Mouse (Mus musculus): Measurements from ENCODE around the gene Plxna3. TPM values are rescaled to one million over a fixed set of nuclear protein-coding genes. Genes with fewer than 3 reads are reported as not detected.

Gene Plxna3
- total RNA-seq, 2 experiments from 2014 or later, result 41.8 to 42.3 TPM

DNA sequence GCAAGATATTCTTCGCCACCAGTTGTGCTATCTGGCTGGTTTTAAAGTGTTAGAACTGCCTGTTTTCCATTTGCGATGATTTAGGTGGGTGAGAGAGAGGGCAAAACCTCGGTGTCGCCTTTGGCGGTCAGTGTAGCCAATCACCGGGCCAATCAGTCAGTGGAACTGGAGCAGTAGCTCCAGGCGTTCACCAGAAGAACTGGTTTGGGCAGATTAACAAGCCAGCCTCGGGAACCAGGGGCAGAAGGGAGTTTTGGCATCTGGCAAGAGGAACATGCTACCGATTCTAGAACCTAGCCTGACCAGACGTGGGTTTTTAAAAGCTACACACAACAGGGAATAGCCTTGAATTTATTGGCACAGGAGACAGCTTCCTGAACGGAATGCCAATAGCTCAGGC is 30.3 kb downstream of the Plxna3 start:
- DNase-seq (ENCODE audit: low spot score in 2 of 2), result no peak

DNA sequence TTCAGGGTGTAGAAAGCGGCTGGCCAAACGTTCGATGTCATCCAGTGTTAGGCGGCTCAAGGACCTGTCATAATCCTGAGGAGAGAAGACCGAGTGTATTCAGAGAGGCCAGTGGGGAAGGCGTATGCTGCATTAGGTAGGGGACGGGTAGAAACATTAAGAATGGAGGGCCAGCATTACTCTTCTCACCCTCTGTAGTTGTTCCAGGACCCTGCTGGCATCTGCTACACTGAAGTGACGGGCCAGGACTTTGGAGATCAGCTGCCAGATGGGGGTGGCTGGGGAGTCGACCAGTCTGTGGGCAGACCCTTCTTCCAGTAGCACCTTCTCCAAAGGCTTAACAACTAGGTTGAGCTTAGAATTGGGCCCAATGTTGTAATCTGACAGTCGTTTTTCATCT is 38.6 kb downstream of the Plxna3 start:
- DNase-seq (ENCODE audit: low spot score in 2 of 2), result no peak

DNA sequence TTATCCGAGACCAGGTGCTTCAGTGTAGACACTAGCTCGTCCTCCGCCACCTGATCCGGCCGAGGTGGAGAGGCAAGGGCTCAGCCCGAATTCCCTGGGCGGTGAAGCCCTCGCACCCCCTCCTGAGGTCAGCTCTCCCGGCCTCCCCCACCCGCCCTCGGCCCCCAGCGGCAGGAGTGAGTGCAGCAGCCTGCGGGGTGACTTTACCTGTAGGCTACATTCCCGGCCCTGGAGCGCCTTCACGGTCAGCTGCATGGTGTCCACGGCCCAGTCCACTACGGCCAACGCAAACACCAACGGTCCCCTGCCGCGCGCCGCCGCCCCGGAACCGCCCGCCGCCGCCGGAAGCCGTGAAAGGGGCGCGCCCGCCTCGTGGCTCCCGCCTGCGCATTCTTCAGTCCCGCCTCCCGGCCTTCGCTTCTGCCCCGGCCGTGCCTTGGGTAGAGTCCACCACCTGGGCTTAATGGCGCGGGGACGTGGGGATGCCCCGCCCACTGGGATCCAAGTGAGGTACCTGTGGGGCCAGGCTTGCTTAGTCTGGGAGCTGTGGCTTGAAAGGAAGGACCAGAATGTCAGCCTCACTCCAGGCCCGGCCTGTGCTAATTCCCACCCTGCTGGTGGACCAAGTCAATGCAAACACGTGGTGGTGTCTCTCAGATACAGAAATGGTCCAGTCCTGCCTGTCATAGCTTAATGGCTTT is 39.5 kb downstream of the Plxna3 start:
- peak; percentile 57 to 58 for DNase-seq (ENCODE audit: low spot score in 2 of 2)

DNA sequence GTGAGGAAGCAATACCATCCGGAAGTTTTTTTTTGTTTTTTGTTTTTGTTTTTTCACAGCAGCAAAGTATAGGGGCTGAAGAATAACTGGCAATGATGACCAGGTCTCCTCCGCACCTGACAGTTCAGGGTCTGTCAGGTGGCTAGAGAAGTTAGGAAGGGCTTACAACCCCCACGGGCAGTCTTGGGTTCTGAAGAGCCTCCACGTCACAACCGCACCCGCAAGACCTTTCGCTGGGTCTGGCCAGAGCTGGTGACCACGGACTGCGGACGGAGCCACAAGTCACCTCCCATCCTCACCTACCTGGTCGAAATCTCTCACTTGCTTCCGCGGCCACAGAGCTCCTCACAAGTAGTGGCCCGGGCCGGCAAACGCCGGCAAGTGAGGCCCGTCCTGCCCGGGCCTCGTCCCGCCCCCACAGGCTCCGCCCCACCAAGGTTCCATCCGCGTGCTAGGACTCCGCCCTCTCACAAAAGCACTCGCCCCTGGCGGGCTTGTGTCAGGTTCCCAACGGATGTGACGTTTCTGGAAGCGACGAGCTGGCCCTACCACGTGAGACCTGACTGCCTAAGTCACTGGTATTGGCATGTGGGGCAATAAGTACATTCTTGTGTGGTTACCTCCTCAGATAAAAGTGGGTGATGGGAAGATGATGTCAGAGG is 44.2 kb downstream of the Plxna3 start, which contains the start of the genes Ubl4a and Slc10a3:
TSS of gene Ubl4a (minus strand) at position 331 of the 662 bp plus-strand sequence.
TSS of gene Slc10a3 (minus strand) at position 462 of the 662 bp plus-strand sequence.
- peak; percentile 50 to 83 for DNase-seq (ENCODE audit: low spot score in 2 of 2)

DNA sequence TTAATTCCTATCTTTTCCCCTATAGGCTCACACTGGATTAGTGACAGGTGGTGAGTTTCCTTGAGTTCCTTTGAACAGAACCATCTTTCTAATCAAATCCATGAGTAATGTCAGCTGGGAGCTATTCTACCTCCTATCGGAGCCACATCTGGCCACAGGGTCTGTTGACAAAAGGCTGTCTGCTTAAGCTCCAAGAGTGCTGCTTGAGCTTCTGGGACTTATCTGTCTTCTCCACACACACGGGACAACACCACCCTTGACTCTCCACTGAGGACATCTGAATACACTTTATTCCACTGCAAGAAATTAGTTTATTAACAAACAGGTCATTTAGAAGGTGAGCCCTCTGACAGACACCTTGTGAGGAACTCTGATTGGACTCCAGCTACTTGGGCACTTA is 55.6 kb downstream of the Plxna3 start:
- no peak for DNase-seq (ENCODE audit: low spot score in 2 of 2)

GRCm38 (mm10) chrX:74388153-74388552 is 59.3 kb downstream of the Plxna3 start:
- DNase-seq (ENCODE audit: low spot score in 2 of 2), result no peak

- peak; percentile 57 to 76 for DNase-seq (ENCODE audit: low spot score in 2 of 2)
Observed at GRCm38 (mm10) chrX:74392535-74393443, 63.9 kb downstream of the Plxna3 start, which contains the start of the genes Fam3a and Ikbkg. Fam3a (minus strand) TSS chrX:74393272. Ikbkg (plus strand) TSS chrX:74393290.

Small RNA genes within 50 kb of the gene (microRNA-seq; reads per million reads assigned to microRNA genes)
- gene Mir7092, result 0 to 0.28 reads per million in 2 experiments

Other genes with a start within 250 kb of the Plxna3 start
- not detected for gene Opn1mw, start 201.6 kb upstream of the Plxna3 start, total RNA-seq (2021)
- 10 to 100 TPM; 75.0 to 77.6 TPM for gene Mecp2, start 193.7 kb upstream of the Plxna3 start, total RNA-seq (2021)
- not detected for gene Tex28, start 161.2 kb upstream of the Plxna3 start, total RNA-seq (2021)
- not detected for gene Tktl1, start 151.8 kb upstream of the Plxna3 start, total RNA-seq (2021)
- 100 to 1,000 TPM; 133 to 154 TPM for gene Flna, start 79.2 kb upstream of the Plxna3 start, total RNA-seq (2021)
- gene Emd, start 74.4 kb upstream of the Plxna3 start, total RNA-seq (2021), result 10 to 100 TPM; 37.9 to 39.3 TPM
- gene Rpl10, start 58.3 kb upstream of the Plxna3 start, total RNA-seq (2021), result 100 to 1,000 TPM; 156 to 173 TPM
- 10 to 100 TPM; 47.9 to 67.4 TPM for gene Taz, start 47.2 kb upstream of the Plxna3 start, total RNA-seq (2021)
- gene Dnase1l1, start 46.7 kb upstream of the Plxna3 start, total RNA-seq (2021), result 1 to 10 TPM; 2.0 to 2.2 TPM
- gene Atp6ap1, start 32.0 kb upstream of the Plxna3 start, total RNA-seq (2021), result 100 to 1,000 TPM; 302 to 318 TPM
- 100 to 1,000 TPM; 656 to 707 TPM for gene Gdi1, start 24.1 kb upstream of the Plxna3 start, total RNA-seq (2021)
- gene Fam50a, start 16.0 kb upstream of the Plxna3 start, total RNA-seq (2021), result 10 to 100 TPM; 36.5 to 44.4 TPM
- gene Lage3, start 24.6 kb downstream of the Plxna3 start, total RNA-seq (2021), result 10 to 100 TPM; 32.6 to 35.7 TPM
- 10 to 100 TPM; 57.5 to 59.6 TPM for gene Ubl4a, start 44.2 kb downstream of the Plxna3 start, total RNA-seq (2021)
- gene Slc10a3, start 44.3 kb downstream of the Plxna3 start, total RNA-seq (2021), result 1 to 10 TPM; 1.8 to 2.0 TPM
- gene Fam3a, start 64.2 kb downstream of the Plxna3 start, total RNA-seq (2021), result 10 to 100 TPM; 16.9 to 23.5 TPM
- 10 to 100 TPM; 45.3 to 47.5 TPM for gene Ikbkg, start 64.2 kb downstream of the Plxna3 start, total RNA-seq (2021)
- 10 to 100 TPM; 28.4 to 30.5 TPM for gene G6pdx, start 100.1 kb downstream of the Plxna3 start, total RNA-seq (2021)
- not detected for gene Gm6880, start 152.3 kb downstream of the Plxna3 start, total RNA-seq (2021)
- gene Olfr1326-ps1, start 245.8 kb downstream of the Plxna3 start, total RNA-seq (2021), result not detected

Data from layer of hippocampus, postnatal 14 days (tissue).